Mouse (Mus musculus): ENCODE data around the gene Olfr684.

Olfr684 gene

DNA sequence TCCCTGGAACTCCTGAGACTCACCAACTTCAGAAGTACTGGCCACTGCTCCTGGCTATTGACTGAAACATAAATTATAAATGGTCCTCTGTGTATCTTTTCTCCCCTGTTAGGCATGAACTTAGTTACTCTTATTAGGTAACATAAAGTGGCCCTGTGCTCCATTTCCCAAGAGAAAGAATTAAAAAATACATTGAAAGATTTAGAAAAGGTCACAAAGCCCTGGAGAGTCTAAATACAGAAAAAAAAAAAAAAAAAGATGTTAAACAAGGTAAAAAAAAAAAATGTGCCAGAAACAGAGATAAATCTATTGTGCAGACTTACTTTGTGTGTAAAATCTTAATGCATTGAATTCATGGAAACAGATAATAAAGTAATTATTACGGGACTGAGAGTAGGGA lies at the start of gene Olfr684:
Gene Olfr684, minus strand, starts transcription at position 101 of the 400 bp plus-strand sequence.
- no peak for DNase-seq

DNA sequence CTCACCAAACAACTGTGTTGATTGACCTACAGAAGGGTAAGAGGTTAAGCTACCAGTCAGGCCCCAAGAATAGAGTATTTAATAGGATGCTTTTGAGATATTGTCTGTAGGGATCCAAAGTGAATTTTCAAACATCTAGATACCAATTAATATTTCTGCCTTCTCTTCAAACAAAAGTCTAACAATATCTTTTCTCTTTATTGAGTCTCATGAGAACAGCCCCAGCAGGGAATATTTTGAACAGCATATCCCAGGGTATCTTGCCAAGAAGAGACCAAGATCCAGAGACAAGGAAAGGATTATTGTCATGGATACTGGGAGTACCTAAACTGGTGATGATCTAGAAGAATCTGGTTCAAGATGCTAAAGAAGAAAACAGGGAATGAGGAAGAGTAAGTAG lies 43.9 kb upstream of the Olfr684 start, which contains the start of gene Olfr686:
Gene Olfr686, minus strand, starts transcription at position 101 of the 400 bp plus-strand sequence.
- no peak for DNase-seq

DNA sequence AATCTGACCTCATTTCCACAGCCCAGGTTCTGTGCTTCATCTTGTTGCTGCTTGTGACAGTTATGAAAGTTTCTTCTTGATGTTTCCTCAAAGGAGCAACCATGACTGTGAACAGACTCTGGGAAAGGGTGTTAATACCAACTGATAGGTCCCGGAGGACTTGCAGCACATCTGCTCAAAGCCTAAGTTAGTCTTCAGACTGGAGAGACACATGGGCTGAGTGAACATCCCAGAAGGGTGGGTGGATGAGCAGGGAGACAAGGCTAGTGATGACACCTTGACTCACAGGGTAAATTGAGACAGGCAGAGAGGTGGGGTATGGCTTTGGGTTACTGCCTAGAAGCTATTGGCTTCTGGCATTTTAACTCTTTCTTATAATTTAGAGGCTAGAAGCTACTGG lies 22.5 kb upstream of the Olfr684 start, which contains the start of gene Olfr685:
Gene Olfr685, minus strand, starts transcription at position 101 of the 400 bp plus-strand sequence.
- DNase-seq = no peak

DNA sequence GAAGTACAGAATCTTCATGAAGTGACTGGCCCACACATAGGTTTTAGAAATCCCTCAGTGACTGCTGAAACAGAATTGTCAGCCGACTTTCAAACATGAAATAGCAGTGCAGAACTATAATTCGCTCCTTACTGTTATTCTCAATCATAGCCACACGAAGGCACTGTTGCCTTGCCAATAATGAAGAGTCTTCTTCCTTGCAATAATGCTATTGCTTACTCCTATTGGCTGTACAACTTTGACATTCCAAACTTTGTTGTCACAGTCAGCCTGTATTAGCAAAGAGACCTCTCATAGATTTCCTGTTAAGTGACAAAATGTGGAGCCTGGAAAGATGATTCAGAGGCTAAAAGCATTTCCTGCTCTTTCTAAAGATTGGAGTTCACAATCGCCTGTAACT lies 7.3 kb upstream of the Olfr684 start:
- peak; percentile 27 for DNase-seq

DNA sequence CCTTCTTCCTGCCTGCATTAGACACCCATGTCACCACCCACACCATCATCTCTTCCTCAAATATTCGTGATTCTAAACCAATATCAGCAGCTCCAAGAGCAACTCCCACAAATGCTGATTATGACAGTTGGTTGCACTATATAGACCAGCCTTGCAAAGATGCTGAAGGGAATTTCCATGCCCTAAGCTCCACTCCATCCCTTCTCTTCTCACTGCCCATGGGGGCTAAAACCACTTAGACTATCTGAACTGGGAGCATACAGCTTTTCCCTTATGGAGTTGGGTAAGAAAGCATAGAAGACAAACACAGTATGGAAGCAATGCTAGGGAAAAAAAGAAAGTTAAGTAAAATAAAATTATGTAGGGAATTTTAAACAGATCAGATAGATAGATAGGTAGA lies 16.5 kb downstream of the Olfr684 start, which contains the start of gene Olfr683:
Gene Olfr683, minus strand, starts transcription at position 101 of the 400 bp plus-strand sequence.
- DNase-seq = no peak

DNA sequence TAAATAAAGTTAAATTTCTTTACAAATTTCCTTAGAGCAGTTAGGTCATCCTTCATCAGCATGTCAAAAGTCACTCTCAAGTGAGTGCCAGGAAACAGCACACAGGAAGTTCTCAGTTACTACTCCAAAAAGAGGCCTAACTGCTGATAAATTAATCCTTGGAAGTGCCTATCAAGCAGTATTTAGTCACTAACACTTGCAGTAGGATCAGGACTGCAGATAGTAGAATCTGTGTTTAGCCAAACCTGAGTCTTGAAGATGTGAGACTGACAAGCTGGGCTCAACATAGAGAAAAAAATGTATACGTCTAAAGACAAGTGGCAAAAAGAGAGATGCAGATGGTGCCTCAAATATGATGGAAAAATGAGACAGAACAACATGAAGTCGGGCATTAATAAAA lies 22.2 kb downstream of the Olfr684 start:
- DNase-seq = no peak

DNA sequence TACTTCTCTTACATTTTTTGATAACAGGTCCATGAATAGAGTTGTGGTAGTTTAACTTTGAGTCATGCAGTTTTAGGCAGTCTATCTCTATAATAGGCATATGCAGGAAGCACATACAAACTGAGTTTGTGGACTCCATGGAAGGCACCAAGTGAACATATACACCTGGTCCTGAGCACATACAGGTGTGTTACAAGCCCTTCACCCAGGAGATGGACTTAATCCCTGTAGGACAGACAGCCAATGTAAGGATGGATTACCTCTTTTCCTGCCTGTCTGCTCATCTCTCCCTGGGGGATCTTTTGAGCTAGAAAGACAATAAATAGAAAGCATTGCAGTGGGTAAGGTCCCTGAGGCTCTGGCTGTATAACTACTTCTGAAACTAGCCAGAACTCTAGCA lies 46.9 kb downstream of the Olfr684 start, which contains the start of gene Olfr681:
Gene Olfr681, plus strand, starts transcription at position 301 of the 400 bp plus-strand sequence.
- DNase-seq = no peak

Data from kidney, adult 9 months (tissue).